Comparison of ENCODE assay signal across 8 mouse cellular contexts in the genomic region with DNA sequence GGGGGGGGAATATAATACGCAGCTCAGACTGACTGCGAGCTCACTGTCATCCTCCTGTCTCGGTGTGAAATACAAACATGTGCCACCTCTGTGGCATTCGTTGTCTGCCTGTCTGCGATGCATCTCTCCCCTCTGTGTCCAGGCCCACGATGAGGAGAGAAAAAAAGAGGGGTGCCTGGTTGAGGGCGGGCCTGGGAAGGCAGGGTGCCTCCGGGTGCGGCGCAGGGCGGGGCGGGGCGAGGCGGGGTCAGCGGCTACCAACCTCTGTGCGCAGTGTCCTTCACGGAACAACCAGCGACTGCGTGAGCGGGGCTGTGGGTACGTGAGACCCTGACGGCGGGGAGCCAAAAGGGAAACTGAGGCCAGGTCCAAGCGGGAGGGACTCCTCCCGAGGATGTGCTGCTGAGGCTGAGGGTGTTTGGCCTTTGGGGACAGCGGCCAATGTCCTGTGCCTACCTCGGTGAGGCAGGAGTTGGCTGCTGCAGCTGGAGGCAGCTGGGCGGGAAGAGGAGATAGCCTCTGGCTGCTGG. TPM values are rescaled to one million over a fixed set of nuclear protein-coding genes. Genes with fewer than 3 reads are reported as not detected.
A peak's percentile ranks its signal among the peaks of the same experiment; 100 is the strongest.
DNase-seq lines count a peak whose midpoint lies in the region; ATAC-seq and TF ChIP-seq lines count a peak whose summit lies in the region.

Gene Tspo, plus strand, starts transcription at position 266 of the 530 bp plus-strand sequence.
Gene Mcat, minus strand, starts transcription at position 461 of the 530 bp plus-strand sequence.

- H3K4me2 ChIP-seq in forebrain, postnatal 0 days (ENCODE audit: low read depth), result peak within 1 kb of the TSS; percentile 58
- peak within 1 kb of the TSS; percentile 57 for H3K4me2 ChIP-seq in hindbrain, embryonic 12.5 days (replicated peaks)
- H3K4me2 ChIP-seq in limb, embryonic 15.5 days, result peak within 1 kb of the TSS; percentile 97
- H3K4me2 ChIP-seq in midbrain, embryonic 16.5 days (ENCODE audit: low read length), result peak within 1 kb of the TSS; percentile 52

- peak within 1 kb of the TSS; percentile 25 for H3K4me3 ChIP-seq in forebrain, postnatal 0 days (ENCODE audit: low read depth, low read length)
- peak within 1 kb of the TSS; percentile 28 for H3K4me3 ChIP-seq in hindbrain, embryonic 12.5 days
- H3K4me3 ChIP-seq in limb, embryonic 15.5 days, result peak within 1 kb of the TSS; percentile 46
- peak within 1 kb of the TSS; percentile 13 for H3K4me3 ChIP-seq in midbrain, embryonic 16.5 days (ENCODE audit: low read depth, low read length)
- peak within 1 kb of the TSS; percentile 93 for H3K4me3 ChIP-seq in thymus, adult 2 months (ENCODE audit: control insufficient read depth, insufficient read depth, low read length)

- DNase-seq in CD4-positive helper T cell, adult 2 months (ENCODE audit: low read depth, low spot score), result peak; percentile 84
- DNase-seq in adrenal gland, adult 2 months, result peak; percentile 93
- DNase-seq in forebrain, postnatal 0 days, result no peak
- peak; percentile 79 for DNase-seq in thymus, adult 2 months
- DNase-seq in layer of hippocampus, postnatal 10 days (ENCODE audit: low spot score in 2 of 2), result no peak

- peaks cover 11% of the 10 kb centered on the region for H3K4me1 ChIP-seq in forebrain, postnatal 0 days (ENCODE audit: insufficient read depth)
- H3K4me1 ChIP-seq in hindbrain, embryonic 12.5 days, result peaks cover 14% of the 10 kb centered on the region
- H3K4me1 ChIP-seq in limb, embryonic 15.5 days, result peaks cover 21% of the 10 kb centered on the region
- H3K4me1 ChIP-seq in midbrain, embryonic 16.5 days (ENCODE audit: control insufficient read depth, insufficient read depth, low read length), result peaks cover 13% of the 10 kb centered on the region
- H3K4me1 ChIP-seq in thymus, adult 2 months (replicated peaks; ENCODE audit: control insufficient read depth, insufficient read depth, low read length), result peaks cover 21% of the 10 kb centered on the region

- TF ChIP-seq POLR2A in thymus, adult 2 months (IDR thresholded peaks at IDR 0.05; ENCODE audit: control insufficient read depth, extremely low read depth, insufficient read depth, low read length, poor library complexity), result peak; percentile 56

- 3% methylated on average over 28 of the region's 28 CpGs for WGBS in forebrain, postnatal 0 days
- 1% methylated on average over 28 of the region's 28 CpGs for WGBS in hindbrain, embryonic 12.5 days
- WGBS in limb, embryonic 15.5 days, result 1% methylated on average over 28 of the region's 28 CpGs
- under 1% methylated on average over 26 of the region's 28 CpGs for WGBS in midbrain, embryonic 16.5 days
- WGBS in thymus, adult 2 months, result under 1% methylated on average over 28 of the region's 28 CpGs

- TF ChIP-seq CTCF in forebrain, postnatal 0 days (IDR thresholded peaks at IDR 0.05; ENCODE audit: low read depth), result no peak
- TF ChIP-seq CTCF in thymus, adult 2 months (IDR thresholded peaks at IDR 0.05; ENCODE audit: borderline replicate concordance, control insufficient read depth, extremely low read depth, insufficient read depth, low read length, poor library complexity), result peak; percentile 34; the same call in 1 of the 2 replicates

- H3K9me3 ChIP-seq in forebrain, postnatal 0 days (ENCODE audit: low read length), result no peaks in the 10 kb centered on the region
- no peaks in the 10 kb centered on the region for H3K9me3 ChIP-seq in hindbrain, embryonic 12.5 days (replicated peaks)
- H3K9me3 ChIP-seq in limb, embryonic 15.5 days, result no peaks in the 10 kb centered on the region
- H3K9me3 ChIP-seq in midbrain, embryonic 16.5 days (replicated peaks; ENCODE audit: control insufficient read depth, low read length, poor library complexity, severe bottlenecking), result no peaks in the 10 kb centered on the region

- no peaks in the 10 kb centered on the region for H3K36me3 ChIP-seq in forebrain, postnatal 0 days (ENCODE audit: insufficient read depth)
- no peaks in the 10 kb centered on the region for H3K36me3 ChIP-seq in hindbrain, embryonic 12.5 days
- no peaks in the 10 kb centered on the region for H3K36me3 ChIP-seq in limb, embryonic 15.5 days
- H3K36me3 ChIP-seq in midbrain, embryonic 16.5 days (ENCODE audit: control insufficient read depth, insufficient read depth, low read length), result no peaks in the 10 kb centered on the region
- H3K36me3 ChIP-seq in thymus, adult 2 months (ENCODE audit: control insufficient read depth, insufficient read depth, low read length), result no peaks in the 10 kb centered on the region

- H3K27me3 ChIP-seq in forebrain, postnatal 0 days (ENCODE audit: insufficient read depth, low read length), result peaks cover 7% of the 10 kb centered on the region; the same call in 1 of the 2 replicates
- H3K27me3 ChIP-seq in hindbrain, embryonic 12.5 days, result peaks cover 27% of the 10 kb centered on the region
- H3K27me3 ChIP-seq in limb, embryonic 15.5 days, result no peaks in the 10 kb centered on the region
- H3K27me3 ChIP-seq in midbrain, embryonic 16.5 days (ENCODE audit: control insufficient read depth, insufficient read depth, low read depth, low read length), result peaks cover 16% of the 10 kb centered on the region
- H3K27me3 ChIP-seq in thymus, adult 2 months (ENCODE audit: control insufficient read depth, insufficient read depth, low read length), result no peaks in the 10 kb centered on the region

- H3K9ac ChIP-seq in forebrain, postnatal 0 days, result peak within 1 kb of the TSS; percentile 33
- peak within 1 kb of the TSS; percentile 25 for H3K9ac ChIP-seq in hindbrain, embryonic 12.5 days
- H3K9ac ChIP-seq in limb, embryonic 15.5 days, result peak within 1 kb of the TSS; percentile 42
- H3K9ac ChIP-seq in midbrain, embryonic 16.5 days (ENCODE audit: low read depth, low read length), result peak within 1 kb of the TSS; percentile 53; the same call in 1 of the 2 replicates

- no peak; the same call in 1 of the 2 replicates for ATAC-seq in forebrain, postnatal 0 days
- no peak for ATAC-seq in hindbrain, embryonic 12.5 days (ENCODE audit: low FRiP score)
- peak; percentile 31; the same call in 1 of the 2 replicates for ATAC-seq in limb, embryonic 15.5 days (ENCODE audit: insufficient number of reproducible peaks, low FRiP score, low TSS enrichment, low read depth)
- no peak for ATAC-seq in midbrain, embryonic 16.5 days

- no peak within 1 kb of the TSS for H3K27ac ChIP-seq in forebrain, postnatal 0 days (ENCODE audit: low read depth, low read length)
- no peak within 1 kb of the TSS for H3K27ac ChIP-seq in hindbrain, embryonic 12.5 days
- peak within 1 kb of the TSS; percentile 61 for H3K27ac ChIP-seq in limb, embryonic 15.5 days
- H3K27ac ChIP-seq in midbrain, embryonic 16.5 days (ENCODE audit: low read length), result no peak within 1 kb of the TSS
- H3K27ac ChIP-seq in thymus, adult 2 months (ENCODE audit: control insufficient read depth, insufficient read depth, low read length), result peak within 1 kb of the TSS; percentile 86

RNA-seq across cellular contexts. Expression of gene Tspo, which starts in this region (rescaled TPM):
- total RNA-seq in adrenal gland, adult 2 months (2021), result 100 to 1,000 TPM; 298 to 606 TPM
- polyA plus RNA-seq in adrenal gland, adult 2 months (2012; rRNA removed), result 1,564 and 1,830 TPM in 2 replicates
- total RNA-seq in forebrain, postnatal 0 days (2014; rRNA removed), result 5.7 and 13.6 TPM in 2 replicates
- 15.3 and 18.0 TPM in 2 replicates for polyA plus RNA-seq in forebrain, postnatal 0 days (2015; fragmentation: Nextera tagmentation; extraction: Ambion mirVana)
- polyA plus RNA-seq in hindbrain, embryonic 12.5 days (2016; fragmentation: Nextera tagmentation; extraction: Ambion mirVana), result 19.5 and 21.9 TPM in 2 replicates
- 56.4 and 69.4 TPM in 2 replicates for polyA plus RNA-seq in limb, embryonic 15.5 days (2015; fragmentation: Nextera tagmentation; extraction: Ambion mirVana)
- 5.8 and 6.1 TPM in 2 replicates for polyA plus RNA-seq in midbrain, embryonic 16.5 days (2015; fragmentation: Nextera tagmentation; extraction: Ambion mirVana)
- polyA plus RNA-seq in thymus, adult 2 months (2012; rRNA removed), result 465 and 584 TPM in 2 replicates
- 1 to 10 TPM; 2.4 to 2.9 TPM for total RNA-seq in layer of hippocampus, postnatal 10 days (2021)

RNA-seq across cellular contexts. Expression of gene Mcat, which starts in this region (rescaled TPM):
- total RNA-seq in adrenal gland, adult 2 months (2021), result 10 to 100 TPM; 26.2 to 45.8 TPM
- polyA plus RNA-seq in adrenal gland, adult 2 months (2012; rRNA removed), result 86.0 and 113 TPM in 2 replicates
- 50.3 and 53.8 TPM in 2 replicates for total RNA-seq in forebrain, postnatal 0 days (2014; rRNA removed)
- polyA plus RNA-seq in forebrain, postnatal 0 days (2015; fragmentation: Nextera tagmentation; extraction: Ambion mirVana), result 40.9 and 46.3 TPM in 2 replicates
- polyA plus RNA-seq in hindbrain, embryonic 12.5 days (2016; fragmentation: Nextera tagmentation; extraction: Ambion mirVana), result 38.9 and 40.7 TPM in 2 replicates
- 28.8 and 31.5 TPM in 2 replicates for polyA plus RNA-seq in limb, embryonic 15.5 days (2015; fragmentation: Nextera tagmentation; extraction: Ambion mirVana)
- polyA plus RNA-seq in midbrain, embryonic 16.5 days (2015; fragmentation: Nextera tagmentation; extraction: Ambion mirVana), result 25.9 and 30.3 TPM in 2 replicates
- polyA plus RNA-seq in thymus, adult 2 months (2012; rRNA removed), result 31.9 and 39.9 TPM in 2 replicates
- total RNA-seq in layer of hippocampus, postnatal 10 days (2021), result 10 to 100 TPM; 26.8 to 31.7 TPM

Comparison
In these comparisons a context has a peak if more than half of its experiments do, and no peak if none do; other contexts are left out.
1. RNA of gene Tspo (total RNA-seq): 298 to 606 TPM in adrenal gland, adult 2 months; 5.7 to 13.6 TPM in forebrain, postnatal 0 days and 2.4 to 2.9 TPM in layer of hippocampus, postnatal 10 days; every median in the first group is over 10 times any median in the second.
2. DNase-seq: peak in CD4-positive helper T cell, adult 2 months (single experiment), adrenal gland, adult 2 months (single experiment) and thymus, adult 2 months (single experiment); none in forebrain, postnatal 0 days (single experiment) and layer of hippocampus, postnatal 10 days (0 of 2).
3. H3K27ac ChIP-seq: peak in limb, embryonic 15.5 days (single experiment) and thymus, adult 2 months (single experiment); none in forebrain, postnatal 0 days (single experiment), hindbrain, embryonic 12.5 days (single experiment) and midbrain, embryonic 16.5 days (single experiment).
4. H3K4me3 ChIP-seq: peak in every context shown above with its lines; median percentile 93 in thymus, adult 2 months; 46 in limb, embryonic 15.5 days; 28 in hindbrain, embryonic 12.5 days; 25 in forebrain, postnatal 0 days; 13 in midbrain, embryonic 16.5 days.
5. Peak in every context shown above with its lines, with median percentiles within 50 percentile points of each other: H3K4me2 ChIP-seq and H3K9ac ChIP-seq.